Mouse (Mus musculus): Measurements from ENCODE around the gene Tmem238.

GRCm38 (mm10) chr7:4776131-4776530 lies 13.3 kb downstream of the Tmem238 start:
- TF ChIP-seq ZNF384 (IDR thresholded peaks at IDR 0.05; ENCODE audit: low read depth, low read length) (no peak), MAFK (IDR thresholded peaks at IDR 0.05; ENCODE audit: insufficient read depth, low read depth, low read length) (no peak)
